Mouse (Mus musculus) forebrain, embryonic 11.5 days (tissue): ENCODE results near the gene Wrap53. TPM values are rescaled to one million over a fixed set of nuclear protein-coding genes. Genes with fewer than 3 reads are reported as not detected.
A peak's percentile ranks its signal among the peaks of the same experiment; 100 is the strongest.

Experiments used
- ATAC-seq: fragments of 200-750 bp; cut with Nextera tagmentation; replicated peaks from 2 replicates; pipeline ENCODE4 v1.8.0; 2017; ENCODE audit warnings: moderate TSS enrichment; ENCODE audit not compliant: low FRiP score
- DNase-seq: peaks from one replicate; pipeline ENCODE4 v3.0.0-alpha.2; 2017; ENCODE audit warnings: low spot score
- H3K27ac ChIP-seq: fragments of 300-500 bp; sonication (generic); 2 replicates; pipeline ENCODE4 v1.5.1; 2014; ENCODE audit warnings: low read depth, low read length
- H3K27me3 ChIP-seq: fragments of 300-500 bp; sonication (generic); 2 replicates; pipeline ENCODE4 v1.6.1; 2014; ENCODE audit warnings: mild to moderate bottlenecking, low read length, mixed read lengths; ENCODE audit not compliant: control insufficient read depth, insufficient read depth
- H3K36me3 ChIP-seq: fragments of 300-500 bp; sonication (generic); 2 replicates; pipeline ENCODE4 v1.6.1; 2014; ENCODE audit warnings: mild to moderate bottlenecking, low read length, moderate library complexity, mixed read lengths; ENCODE audit not compliant: control insufficient read depth, insufficient read depth
- H3K4me1 ChIP-seq: fragments of 300-500 bp; sonication (generic); replicated peaks from 2 replicates; pipeline ENCODE4 v1.6.1; 2014; ENCODE audit warnings: low read length, mixed read lengths; ENCODE audit not compliant: control insufficient read depth, insufficient read depth
- H3K4me2 ChIP-seq: fragments of 300-500 bp; sonication (generic); 2 replicates; pipeline ENCODE4 v1.6.1; 2014; ENCODE audit warnings: low read depth, mild to moderate bottlenecking, low read length, moderate library complexity, mixed read lengths; ENCODE audit not compliant: severe bottlenecking
- H3K4me3 ChIP-seq: fragments of 300-500 bp; sonication (generic); 2 replicates; pipeline ENCODE4 v1.5.1; 2014; ENCODE audit warnings: low read depth, low read length
- H3K9ac ChIP-seq: fragments of 300-500 bp; sonication (generic); 2 replicates; pipeline ENCODE4 v1.6.1; 2014; ENCODE audit warnings: low read length
- H3K9me3 ChIP-seq: fragments of 300-500 bp; sonication (generic); 2 replicates; pipeline ENCODE4 v1.6.1; 2016; ENCODE audit warnings: low read length, mixed read lengths; ENCODE audit not compliant: control insufficient read depth
- WGBS: fragments of 180-500 bp; shearing (Covaris S2); extraction: QIAGEN DNeasy Blood & Tissue Kit; methylation state at CpG from one replicate; pipeline ENCODE4 v1.1.7; 2014; 5-methylcytosine and 5-hydroxymethylcytosine counted together
- polyA plus RNA-seq: library from polyadenylated mRNA; unstranded; fragments of >200 nt; fragmentation: Nextera tagmentation; extraction: Ambion mirVana; gene quantifications from 2 replicates; pipeline ENCODE4 v1.2.1, GENCODE M21; 2014

Wrap53 gene
- polyA plus RNA-seq, 1 experiment from 2014 or later: 39.3 TPM

- DNase-seq (no peak), ATAC-seq (no peak)
- H3K4me3 ChIP-seq: no peak overlapping the region
- no peak overlapping the region for H3K27ac ChIP-seq
- no peaks in the 10 kb centered on the region for H3K9me3 ChIP-seq
- 83% methylated on average over 8 of the region's 8 CpGs for WGBS
- no peaks in the 10 kb centered on the region for H3K36me3 ChIP-seq
- H3K4me2 ChIP-seq: no peak overlapping the region
- H3K27me3 ChIP-seq: no peaks in the 10 kb centered on the region
- no peak overlapping the region for H3K9ac ChIP-seq
- peaks cover 14% of the 10 kb centered on the region for H3K4me1 ChIP-seq
Observed at GRCm38 (mm10) chr11:69565131-69565530, 14.9 kb downstream of the Wrap53 start.

- Histone ChIP-seq H3K9me3 (no peaks in the 10 kb centered on the region), H3K4me1 (peaks cover 17% of the 10 kb centered on the region), H3K36me3 (no peaks in the 10 kb centered on the region), H3K4me2 (no peak overlapping the region), H3K27me3 (no peaks in the 10 kb centered on the region), H3K27ac (no peak overlapping the region), H3K4me3 (no peak overlapping the region), H3K9ac (no peak overlapping the region)
- WGBS: 51% methylated on average over 3 of the region's 3 CpGs
- ATAC-seq (no peak), DNase-seq (no peak)
Observed at GRCm38 (mm10) chr11:69564391-69564790, 15.7 kb downstream of the Wrap53 start.

GRCm38 (mm10) chr11:69563373-69563772 lies 16.7 kb downstream of the Wrap53 start:
- Histone ChIP-seq H3K4me1 (peaks cover 21% of the 10 kb centered on the region), H3K27ac (no peak overlapping the region), H3K36me3 (no peaks in the 10 kb centered on the region), H3K27me3 (no peaks in the 10 kb centered on the region), H3K4me3 (no peak overlapping the region), H3K9me3 (no peaks in the 10 kb centered on the region), H3K9ac (no peak overlapping the region), H3K4me2 (no peak overlapping the region)
- 90% methylated on average over 13 of the region's 13 CpGs for WGBS
- ATAC-seq (no peak), DNase-seq (no peak)

- 16% methylated on average over 16 of the region's 16 CpGs for WGBS
- Histone ChIP-seq H3K4me3 (no peak overlapping the region), H3K4me1 (peaks cover 43% of the 10 kb centered on the region), H3K9me3 (no peaks in the 10 kb centered on the region), H3K27me3 (no peaks in the 10 kb centered on the region), H3K9ac (peak overlapping the region; percentile 90), H3K27ac (peak overlapping the region; percentile 72), H3K4me2 (peak overlapping the region; percentile 100), H3K36me3 (no peaks in the 10 kb centered on the region)
- DNase-seq (peak; percentile 73), ATAC-seq (peak; percentile 51; the same call in 1 of the 2 replicates)
Observed at GRCm38 (mm10) chr11:69560896-69561854, 18.9 kb downstream of the Wrap53 start.

GRCm38 (mm10) chr11:69559851-69560765 lies 19.9 kb downstream of the Wrap53 start, which contains the start of gene Efnb3:
Gene Efnb3 (minus strand): TSS chr11:69560205.
- DNase-seq: peak; percentile 84
- Histone ChIP-seq H3K4me1 (peaks cover 47% of the 10 kb centered on the region), H3K4me3 (peak within 1 kb of the TSS; percentile 68), H3K36me3 (no peaks in the 10 kb centered on the region), H3K4me2 (peak within 1 kb of the TSS; percentile 100), H3K27me3 (no peaks in the 10 kb centered on the region), H3K9me3 (no peaks in the 10 kb centered on the region), H3K9ac (peak within 1 kb of the TSS; percentile 90), H3K27ac (peak within 1 kb of the TSS; percentile 73)
- peak; percentile 40; the same call in 1 of the 2 replicates for ATAC-seq
- under 1% methylated on average over 59 of the region's 59 CpGs for WGBS

- no peaks in the 10 kb centered on the region for H3K9me3 ChIP-seq
- 14% methylated on average over 5 of the region's 5 CpGs for WGBS
- DNase-seq (no peak), ATAC-seq (no peak)
- no peaks in the 10 kb centered on the region for H3K27me3 ChIP-seq
- peak overlapping the region; percentile 100 for H3K4me2 ChIP-seq
- H3K9ac ChIP-seq: peak overlapping the region; percentile 90
- H3K36me3 ChIP-seq: no peaks in the 10 kb centered on the region
- H3K4me1 ChIP-seq: peaks cover 47% of the 10 kb centered on the region
- H3K4me3 ChIP-seq: peak overlapping the region; percentile 68
- H3K27ac ChIP-seq: no peak overlapping the region
Observed at GRCm38 (mm10) chr11:69559183-69559582, 20.9 kb downstream of the Wrap53 start.

GRCm38 (mm10) chr11:69558756-69559155 lies 21.3 kb downstream of the Wrap53 start:
- no peaks in the 10 kb centered on the region for H3K27me3 ChIP-seq
- H3K9ac ChIP-seq: peak overlapping the region; percentile 90; the same call in 1 of the 2 replicates
- no peaks in the 10 kb centered on the region for H3K36me3 ChIP-seq
- 56% methylated on average over 6 of the region's 6 CpGs for WGBS
- DNase-seq (no peak), ATAC-seq (no peak)
- H3K4me3 ChIP-seq: peak overlapping the region; percentile 68
- no peak overlapping the region for H3K27ac ChIP-seq
- peaks cover 47% of the 10 kb centered on the region for H3K4me1 ChIP-seq
- peak overlapping the region; percentile 100 for H3K4me2 ChIP-seq
- H3K9me3 ChIP-seq: no peaks in the 10 kb centered on the region

GRCm38 (mm10) chr11:69557381-69557958 lies 22.6 kb downstream of the Wrap53 start:
- no peak for ATAC-seq

More at GRCm38 (mm10) chr11:69557381-69557958, 22.6 kb downstream of the Wrap53 start:
- Histone ChIP-seq H3K9me3 (no peaks in the 10 kb centered on the region), H3K4me1 (peaks cover 57% of the 10 kb centered on the region), H3K27me3 (no peaks in the 10 kb centered on the region), H3K9ac (peak overlapping the region; percentile 39), H3K36me3 (no peaks in the 10 kb centered on the region), H3K4me2 (peak overlapping the region; percentile 100), H3K27ac (no peak overlapping the region), H3K4me3 (peak overlapping the region; percentile 19)
- DNase-seq: peak; percentile 83
- WGBS: 14% methylated on average over 14 of the region's 14 CpGs
